Mouse (Mus musculus) cerebellum, adult 2 months (tissue): ENCODE results near the gene Fam83g.

Source experiments
- CTCF ChIP-seq: fragments of 200-500 bp; IDR thresholded peaks from 2 replicates; pipeline ENCODE4 v1.5.1; 2011; ENCODE audit warnings: low read depth, mild to moderate bottlenecking, control low read depth, low read length, moderate library complexity, borderline replicate concordance; ENCODE audit not compliant: insufficient read depth
- POLR2A ChIP-seq: fragments of 200-500 bp; IDR thresholded peaks from 2 replicates; pipeline ENCODE4 v1.6.1; 2011; ENCODE audit warnings: low read length, control low read depth, borderline replicate concordance; ENCODE audit not compliant: insufficient read depth

GRCm38 (mm10) chr11:61655649-61656048 lies 28.2 kb upstream of the Fam83g start:
- TF ChIP-seq CTCF (no peak), POLR2A (no peak)
